Mouse (Mus musculus) myocyte (in vitro differentiated cells): ENCODE data around the gene Olfr702.

Experiments used
- CEBPB ChIP-seq: IDR thresholded peaks from 2 replicates; pipeline ENCODE4 v1.6.1; 2011; ENCODE audit warnings: mild to moderate bottlenecking, moderate library complexity; ENCODE audit not compliant: poor library complexity, insufficient read depth, severe bottlenecking
- E2F4 ChIP-seq: IDR thresholded peaks from one replicate; pipeline ENCODE4 v1.6.1; 2011; ENCODE audit warnings: mild to moderate bottlenecking, control low read depth, moderate library complexity; ENCODE audit not compliant: insufficient read depth
- MAX ChIP-seq: IDR thresholded peaks from one replicate; pipeline ENCODE4 v1.6.1; 2011; ENCODE audit warnings: low read depth, mild to moderate bottlenecking, control low read depth
- MYOD1 ChIP-seq, 3 experiments: IDR thresholded peaks; one replicate each; pipeline ENCODE4 v1.6.1; 2011; ENCODE audit warnings: control low read depth in 2 of 3, low read depth in 2 of 3, mild to moderate bottlenecking in 2 of 3, moderate library complexity in 1 of 3; ENCODE audit not compliant: insufficient read length in 2 of 3, control insufficient read depth in 1 of 3
- MYOG ChIP-seq, 3 experiments: IDR thresholded peaks; one replicate each; pipeline ENCODE4 v1.6.1; 2011; ENCODE audit warnings: control low read depth in 2 of 3, low read depth in 2 of 3, mild to moderate bottlenecking in 2 of 3; ENCODE audit not compliant: insufficient read length in 2 of 3, control insufficient read depth in 1 of 3, insufficient read depth in 1 of 3
- POLR2A ChIP-seq: IDR thresholded peaks from one replicate; pipeline ENCODE4 v1.6.1; 2011; ENCODE audit warnings: low read depth, mild to moderate bottlenecking, control low read depth, moderate library complexity; ENCODE audit not compliant: insufficient read length
- POLR2AphosphoS2 ChIP-seq: IDR thresholded peaks from one replicate; pipeline ENCODE4 v1.6.1; 2011; ENCODE audit warnings: low read depth, control low read depth; ENCODE audit not compliant: insufficient read length
- REST ChIP-seq: IDR thresholded peaks from one replicate; pipeline ENCODE4 v1.6.1; 2011; ENCODE audit warnings: mild to moderate bottlenecking, control low read depth, moderate library complexity; ENCODE audit not compliant: insufficient read depth, insufficient read length
- SRF ChIP-seq: IDR thresholded peaks from one replicate; pipeline ENCODE4 v1.6.1; 2011; ENCODE audit warnings: low read depth; ENCODE audit not compliant: control insufficient read depth, insufficient read length
- TCF12 ChIP-seq: IDR thresholded peaks from one replicate; pipeline ENCODE4 v1.6.1; 2011; ENCODE audit warnings: mild to moderate bottlenecking, control low read depth; ENCODE audit not compliant: poor library complexity, insufficient read depth, severe bottlenecking
- TCF3 ChIP-seq: IDR thresholded peaks from one replicate; pipeline ENCODE4 v1.6.1; 2011; ENCODE audit warnings: low read depth, control low read depth; ENCODE audit not compliant: insufficient read length
- USF1 ChIP-seq: IDR thresholded peaks from one replicate; pipeline ENCODE4 v1.6.1; 2011; ENCODE audit warnings: low read depth, mild to moderate bottlenecking, control low read depth, moderate library complexity

GRCm38 (mm10) chr7:106808734-106809133, 25.0 kb downstream of the Olfr702 start, which contains the start of gene Olfr700:
- TF ChIP-seq CEBPB (no peak), POLR2A (no peak), MAX (no peak), POLR2AphosphoS2 (no peak), TCF12 (no peak), MYOG (IDR thresholded peaks at IDR 0.05; ENCODE audit: control insufficient read depth in 1 of 3, insufficient read depth in 1 of 3, insufficient read length in 2 of 3, low read depth in 2 of 3) (no peak), MYOD1 (IDR thresholded peaks at IDR 0.05; ENCODE audit: control insufficient read depth in 1 of 3, insufficient read length in 2 of 3, low read depth in 2 of 3) (no peak), TCF3 (no peak), E2F4 (no peak), USF1 (no peak), SRF (no peak), REST (no peak)
